ENCODE assay signal across 9 mouse cellular contexts in the genomic region with DNA sequence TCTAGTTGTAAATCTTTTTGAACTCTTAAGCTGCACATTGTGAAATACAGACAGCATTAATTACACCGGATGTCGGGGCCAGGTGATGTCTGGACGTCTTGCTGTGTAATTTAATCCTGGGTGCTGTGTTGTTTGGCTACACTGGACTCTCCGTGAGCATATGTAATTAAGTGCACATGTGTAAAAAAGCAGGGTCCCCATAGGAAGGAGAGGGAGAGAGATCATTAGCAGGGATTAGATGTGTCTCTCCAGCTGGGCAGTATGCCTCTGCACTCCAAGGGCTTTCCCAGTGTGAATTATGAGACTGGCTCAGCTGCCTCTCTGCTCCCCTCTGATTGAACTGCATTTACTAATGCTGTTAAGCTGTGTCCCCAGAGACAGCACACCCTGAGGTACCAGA.
DNase-seq lines count a peak whose midpoint lies in the region; ATAC-seq and TF ChIP-seq lines count a peak whose summit lies in the region.
"Had no signal": no experiment of that assay in that cellular context is flagged by ENCODE, and none has a peak within 500 bp of the region (broad histone marks: within the 10 kb centered on the region; RNA-seq: fewer than 3 reads in every experiment).

No protein-coding gene starts in this region.

- peak; percentile 72 for DNase-seq in embryo, embryonic 10.5 days (ENCODE audit: low spot score)
- DNase-seq in hindlimb bud, embryonic 11.5 days (ENCODE audit: extremely low spot score, low read depth, low spot score) = peak; percentile 83
- peak; percentile 56 for DNase-seq in neural tube, embryonic 11.5 days (ENCODE audit: low spot score)
- DNase-seq in cerebellum, postnatal 25 days = no peak
- DNase-seq in layer of hippocampus, adult 11-12 months (ENCODE audit: low spot score) = no peak
- no peak for DNase-seq in stomach, postnatal 0 days (ENCODE audit: low spot score)
- DNase-seq: gastrocnemius, postnatal 36 days; liver, postnatal 0 days had no signal

- no peak for TF ChIP-seq CTCF in stomach, postnatal 0 days (IDR thresholded peaks at IDR 0.05; ENCODE audit: low read depth)

- WGBS in forebrain, embryonic 12.5 days = 12% methylated on average over 4 of the region's 4 CpGs
- WGBS in neural tube, embryonic 11.5 days = 42% methylated on average over 4 of the region's 4 CpGs
- 40% methylated on average over 4 of the region's 4 CpGs for WGBS in stomach, postnatal 0 days

- H3K36me3 ChIP-seq in forebrain, embryonic 12.5 days (replicated peaks) = no peaks in the 10 kb centered on the region
- no peaks in the 10 kb centered on the region for H3K36me3 ChIP-seq in neural tube, embryonic 11.5 days (ENCODE audit: control insufficient read depth, insufficient read depth, low read length)
- H3K36me3 ChIP-seq in stomach, postnatal 0 days (ENCODE audit: control insufficient read depth, insufficient read depth, low read length) = no peaks in the 10 kb centered on the region

- H3K4me1 ChIP-seq in forebrain, embryonic 12.5 days = peaks cover 42% of the 10 kb centered on the region
- H3K4me1 ChIP-seq in neural tube, embryonic 11.5 days (ENCODE audit: control insufficient read depth, insufficient read depth, low read length) = peaks cover 13% of the 10 kb centered on the region
- no peaks in the 10 kb centered on the region for H3K4me1 ChIP-seq in stomach, postnatal 0 days (replicated peaks; ENCODE audit: control insufficient read depth, insufficient read depth)

- H3K27me3 ChIP-seq in forebrain, embryonic 12.5 days = no peaks in the 10 kb centered on the region
- H3K27me3 ChIP-seq in neural tube, embryonic 11.5 days (ENCODE audit: control insufficient read depth, insufficient read depth, low read length) = no peaks in the 10 kb centered on the region
- H3K27me3 ChIP-seq in stomach, postnatal 0 days (ENCODE audit: control insufficient read depth, insufficient read depth, low read length) = no peaks in the 10 kb centered on the region

- H3K9ac ChIP-seq in forebrain, embryonic 12.5 days = no peak overlapping the region
- no peak overlapping the region for H3K9ac ChIP-seq in neural tube, embryonic 11.5 days (ENCODE audit: low read length)
- H3K9ac ChIP-seq in stomach, postnatal 0 days (ENCODE audit: low read length) = no peak overlapping the region
- H3K9ac ChIP-seq: liver, postnatal 0 days had no signal

- H3K27ac ChIP-seq in forebrain, embryonic 12.5 days = peak overlapping the region; percentile 59
- peak overlapping the region; percentile 9; the same call in 1 of the 2 replicates for H3K27ac ChIP-seq in neural tube, embryonic 11.5 days (ENCODE audit: low read depth, low read length)
- no peak overlapping the region for H3K27ac ChIP-seq in stomach, postnatal 0 days (replicated peaks)

- H3K9me3 ChIP-seq in forebrain, embryonic 12.5 days = no peaks in the 10 kb centered on the region
- H3K9me3 ChIP-seq in neural tube, embryonic 11.5 days (ENCODE audit: control insufficient read depth, low read length) = no peaks in the 10 kb centered on the region
- no peaks in the 10 kb centered on the region for H3K9me3 ChIP-seq in stomach, postnatal 0 days (ENCODE audit: control insufficient read depth, low read length)

- TF ChIP-seq EP300 in stomach, postnatal 0 days (optimal IDR thresholded peaks at IDR 0.05) = no peak

- peak; percentile 88 for ATAC-seq in forebrain, embryonic 12.5 days (ENCODE audit: low FRiP score)
- peak; percentile 79 for ATAC-seq in neural tube, embryonic 11.5 days (ENCODE audit: insufficient read depth, low FRiP score, low TSS enrichment)
- no peak for ATAC-seq in stomach, postnatal 0 days (ENCODE audit: low FRiP score, low TSS enrichment)
- ATAC-seq: liver, postnatal 0 days had no signal

- no peak overlapping the region for H3K4me2 ChIP-seq in forebrain, embryonic 12.5 days
- no peak overlapping the region for H3K4me2 ChIP-seq in neural tube, embryonic 11.5 days (ENCODE audit: low read depth)
- H3K4me2 ChIP-seq in stomach, postnatal 0 days (replicated peaks; ENCODE audit: low read depth) = no peak overlapping the region

- no peak overlapping the region for H3K4me3 ChIP-seq in forebrain, embryonic 12.5 days (replicated peaks)
- H3K4me3 ChIP-seq in neural tube, embryonic 11.5 days (ENCODE audit: low read depth, low read length) = no peak overlapping the region
- H3K4me3 ChIP-seq in stomach, postnatal 0 days (ENCODE audit: low read depth, low read length) = no peak overlapping the region

Comparison
In these comparisons a context has a peak if more than half of its experiments do, and no peak if none do; other contexts are left out.
1. DNase-seq: peak in embryo, embryonic 10.5 days (single experiment), hindlimb bud, embryonic 11.5 days (single experiment) and neural tube, embryonic 11.5 days (single experiment); none in cerebellum, postnatal 25 days (0 of 2), layer of hippocampus, adult 11-12 months (single experiment) and stomach, postnatal 0 days (single experiment).